Mouse (Mus musculus) frontal cortex, postnatal 14 days (tissue): Measurements from ENCODE around the gene Slc25a34.
A peak's percentile ranks its signal among the peaks of the same experiment; 100 is the strongest.

Source experiments
- DNase-seq, 2 experiments: peaks; one replicate each; pipeline ENCODE4 v3.0.0; 2022; ENCODE audit warnings: low spot score in 2 of 2

Gene Slc25a34

GRCm38 (mm10) chr4:141617863-141618564, 5.6 kb downstream of the Slc25a34 start:
- no peak for DNase-seq

DNA sequence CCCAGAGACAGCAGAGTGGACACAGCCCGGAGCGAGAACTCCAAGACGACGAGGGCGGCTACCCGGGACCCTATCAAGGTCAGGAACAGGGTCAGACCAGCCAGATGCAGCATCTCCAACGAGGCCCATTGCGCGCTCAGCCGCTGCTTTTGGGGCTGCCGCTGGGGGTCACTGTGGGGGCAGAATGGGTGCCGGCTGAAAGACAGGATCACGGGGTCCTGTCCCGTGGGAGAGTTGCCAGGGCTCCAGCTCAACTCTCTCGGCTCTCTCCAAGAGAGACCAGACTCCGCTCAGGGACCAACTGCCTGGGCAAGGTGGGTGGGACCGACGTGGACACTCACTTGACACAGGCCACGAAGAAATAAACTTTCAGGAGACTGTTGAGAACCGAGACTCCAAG, 6.3 kb downstream of the Slc25a34 start:
- DNase-seq = peak; percentile 44 to 54

DNA sequence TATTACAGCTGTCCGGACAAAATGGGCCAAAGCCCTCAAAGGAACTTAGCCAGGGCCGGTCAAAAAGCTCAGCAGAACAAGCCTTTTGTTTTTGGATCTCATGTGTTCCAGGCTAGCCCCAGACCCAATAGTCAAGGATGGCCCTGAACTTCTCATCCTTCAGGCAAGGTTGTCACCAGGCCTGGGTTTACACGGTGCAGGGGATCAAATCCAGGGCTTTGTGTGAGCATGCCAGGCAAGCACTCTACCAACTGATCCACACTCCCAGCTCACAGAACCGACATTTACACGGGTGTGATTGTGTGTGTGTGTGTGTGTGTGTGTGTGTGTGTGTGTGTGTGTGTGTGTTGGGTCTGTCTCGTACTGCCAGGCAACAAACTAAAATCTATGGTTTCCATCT, 6.8 kb downstream of the Slc25a34 start:
- DNase-seq = no peak

DNA sequence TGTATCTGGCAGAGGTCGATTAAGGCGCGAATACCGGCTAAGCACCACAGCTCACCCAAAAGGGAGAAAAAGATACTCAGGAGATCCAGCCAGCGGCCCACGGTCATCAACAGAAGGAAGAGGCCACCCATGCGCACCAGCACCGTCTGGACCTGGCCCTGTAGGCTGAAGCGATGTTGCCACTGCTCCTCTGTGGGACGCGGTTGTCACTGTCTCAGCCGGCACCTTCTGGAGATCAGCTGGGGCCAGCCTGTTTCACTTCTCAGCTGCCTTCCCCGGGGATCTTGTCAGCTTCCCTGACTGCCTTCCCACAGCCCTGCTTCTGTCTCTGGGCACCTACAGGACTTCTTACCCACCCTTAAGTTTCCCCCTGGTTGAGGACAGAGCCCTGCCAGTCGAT, 8.7 kb downstream of the Slc25a34 start:
- no peak for DNase-seq

- DNase-seq = no peak
These were observed 14.1 kb downstream of the Slc25a34 start for GRCm38 (mm10) chr4:141609538-141609937.

DNA sequence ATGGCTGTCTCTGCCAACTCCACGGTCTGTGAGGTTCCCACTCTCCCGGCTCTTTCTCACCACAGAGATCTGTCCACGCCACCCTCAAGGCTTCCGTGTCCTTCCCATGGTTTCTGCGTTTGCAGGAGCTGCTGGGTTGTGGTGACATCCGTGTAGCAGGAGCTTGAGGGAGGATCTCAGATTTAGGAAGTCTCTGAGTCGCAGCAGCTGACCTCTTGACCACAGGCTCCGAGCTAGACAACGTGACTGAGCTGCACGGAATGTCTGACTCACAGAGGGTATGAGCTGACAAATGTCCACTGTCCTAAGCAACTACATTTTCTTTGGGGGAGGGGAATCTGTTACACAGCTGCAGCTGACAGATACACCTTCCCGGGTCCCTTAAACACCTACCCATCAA, 17.8 kb downstream of the Slc25a34 start, which contains the start of gene Fblim1:
TSS of gene Fblim1 (minus strand) at position 236 of the 400 bp plus-strand sequence.
- no peak for DNase-seq

- DNase-seq = no peak
These were observed 18.2 kb downstream of the Slc25a34 start for GRCm38 (mm10) chr4:141605421-141605820.

DNA sequence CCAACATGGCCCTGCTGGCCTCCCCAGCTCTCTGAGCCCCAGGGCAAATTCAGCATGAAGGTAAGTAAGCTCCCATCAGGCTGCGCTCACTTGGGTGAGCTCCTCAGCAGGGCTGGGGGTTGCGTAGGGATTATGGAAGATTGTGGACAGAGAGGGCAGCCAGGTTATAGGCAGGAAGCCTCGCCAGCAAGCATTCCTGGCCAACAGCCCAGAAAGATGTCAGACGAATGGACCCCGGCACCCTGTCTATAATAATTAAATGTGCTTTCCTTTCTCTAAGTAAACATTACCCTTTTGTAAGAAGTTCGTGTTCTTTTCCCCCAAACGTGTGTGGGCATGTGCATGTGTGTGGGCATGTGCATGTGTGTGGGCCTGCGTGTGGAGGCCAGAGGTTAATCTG, 19.1 kb downstream of the Slc25a34 start:
- no peak for DNase-seq

- DNase-seq = no peak
These were observed 19.7 kb downstream of the Slc25a34 start for GRCm38 (mm10) chr4:141603921-141604320.

DNA sequence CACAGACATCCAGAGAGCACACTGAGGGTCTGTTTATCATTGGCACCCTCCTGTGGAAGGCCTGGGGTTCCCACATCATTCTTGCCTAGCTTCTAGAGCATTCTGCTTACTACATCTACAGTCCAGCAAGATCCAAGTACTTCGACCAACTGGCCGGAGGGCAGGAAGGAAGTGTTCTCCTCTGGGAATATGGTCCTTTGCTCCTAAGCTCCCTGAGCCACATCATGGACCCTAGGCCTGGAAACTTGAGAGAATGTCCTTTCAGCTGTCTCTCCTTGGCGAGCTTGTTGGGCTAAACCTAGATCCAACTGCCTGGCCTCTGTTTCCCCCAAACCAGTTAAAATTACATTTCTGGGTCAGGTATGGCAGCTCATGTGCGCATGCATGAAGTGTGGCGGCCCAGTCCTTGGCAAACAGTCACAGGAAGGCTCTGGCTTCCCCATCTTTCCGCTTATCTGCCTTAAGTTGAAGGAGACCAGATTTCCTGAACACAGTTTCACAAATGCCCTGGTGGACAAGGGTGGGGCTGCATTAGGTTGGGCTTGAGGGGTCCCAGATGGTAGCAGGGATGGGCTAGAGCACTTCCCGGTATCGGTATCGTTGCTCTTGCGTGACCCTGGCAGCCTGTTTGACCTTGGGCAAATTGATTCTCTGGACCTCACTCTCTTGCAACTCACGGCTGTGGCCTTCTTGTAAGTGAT, 20.9 kb downstream of the Slc25a34 start:
- DNase-seq = no peak

GRCm38 (mm10) chr4:141601148-141601862, 22.3 kb downstream of the Slc25a34 start:
- no peak for DNase-seq

GRCm38 (mm10) chr4:141600364-141600763, 23.3 kb downstream of the Slc25a34 start:
- DNase-seq = no peak

GRCm38 (mm10) chr4:141599251-141600141, 24.1 kb downstream of the Slc25a34 start:
- no peak for DNase-seq

DNA sequence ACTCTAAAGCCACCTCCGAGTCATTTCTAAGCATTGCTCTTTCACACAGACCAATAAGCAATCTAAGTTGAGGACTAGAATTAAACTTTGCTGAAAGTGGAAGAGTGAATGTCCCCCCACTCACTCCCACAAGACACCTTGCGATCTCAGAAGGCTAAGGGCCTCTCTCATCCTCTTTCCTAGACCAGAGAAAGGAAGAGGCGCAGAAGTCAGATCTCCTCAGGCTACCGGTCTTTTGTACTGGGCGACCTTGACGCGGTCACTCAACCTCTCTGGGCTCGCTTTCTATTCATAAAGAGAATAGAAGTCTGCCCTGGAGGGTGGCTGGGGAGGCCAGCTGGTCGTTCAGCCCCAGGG, 24.7 kb downstream of the Slc25a34 start:
- no peak for DNase-seq

DNA sequence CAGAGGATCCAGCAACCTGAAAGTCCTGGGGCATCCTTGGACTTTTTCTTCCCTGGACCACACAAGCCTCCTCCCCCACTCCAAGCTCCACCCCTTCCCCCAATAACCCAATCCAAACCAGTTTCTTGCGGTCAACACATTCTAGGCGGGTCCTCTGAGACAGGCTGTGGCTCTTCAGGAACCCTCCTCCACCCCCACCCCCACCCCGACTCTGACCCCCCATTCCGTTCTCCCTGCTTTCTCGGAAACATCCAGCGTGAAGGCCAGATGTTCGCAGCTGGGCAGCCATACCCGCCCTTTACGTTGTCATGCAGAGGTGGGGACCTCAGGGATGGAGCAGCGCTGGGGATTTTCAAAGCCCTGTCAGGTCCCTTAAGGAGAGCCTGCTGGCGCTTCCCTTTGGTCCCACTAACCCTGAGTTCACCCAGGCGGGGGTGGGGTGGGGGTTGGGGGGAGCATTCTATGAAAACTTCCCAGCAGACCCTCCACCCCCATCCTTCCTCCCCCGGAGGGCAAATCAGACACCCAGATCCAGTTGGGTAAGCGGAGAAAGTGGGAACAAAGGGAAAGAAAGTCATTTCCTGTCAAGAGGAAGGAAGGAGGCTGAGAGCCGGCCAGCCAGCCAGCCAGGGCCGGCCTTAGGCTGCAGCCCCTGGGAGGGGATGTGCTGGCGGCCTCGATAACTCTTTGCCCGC, 25.3 kb downstream of the Slc25a34 start:
- no peak for DNase-seq

DNA sequence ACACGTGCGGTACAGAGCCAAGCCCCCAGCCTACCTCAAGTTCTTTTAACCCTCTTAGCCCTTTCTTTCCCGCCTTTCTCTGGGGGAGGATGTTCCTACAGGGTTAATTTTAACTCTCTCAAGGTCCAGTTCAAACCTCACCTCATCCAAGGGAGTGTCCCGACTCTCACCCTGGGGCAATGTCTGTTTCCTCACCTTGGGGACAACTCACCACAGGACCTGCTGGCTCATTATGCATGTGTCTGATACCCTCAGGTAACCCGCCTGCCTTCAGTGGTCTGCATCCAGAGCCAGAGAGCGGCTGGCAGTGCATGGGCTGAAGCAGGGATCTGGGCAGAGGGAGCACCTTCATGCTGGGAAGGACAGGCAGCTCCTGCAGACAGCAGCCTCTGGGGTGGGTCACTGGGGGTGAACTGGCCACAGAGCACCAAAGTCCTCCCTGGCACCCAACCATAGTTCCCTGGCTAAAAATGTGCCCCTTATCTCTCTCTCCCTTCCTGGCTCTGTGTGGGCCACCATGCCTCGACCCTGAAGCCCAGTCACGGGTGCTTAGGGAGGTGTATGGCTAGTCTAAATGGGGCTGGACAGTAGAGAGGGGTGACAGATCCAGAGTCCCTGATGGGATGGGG, 26.8 kb downstream of the Slc25a34 start:
- no peak for DNase-seq

DNA sequence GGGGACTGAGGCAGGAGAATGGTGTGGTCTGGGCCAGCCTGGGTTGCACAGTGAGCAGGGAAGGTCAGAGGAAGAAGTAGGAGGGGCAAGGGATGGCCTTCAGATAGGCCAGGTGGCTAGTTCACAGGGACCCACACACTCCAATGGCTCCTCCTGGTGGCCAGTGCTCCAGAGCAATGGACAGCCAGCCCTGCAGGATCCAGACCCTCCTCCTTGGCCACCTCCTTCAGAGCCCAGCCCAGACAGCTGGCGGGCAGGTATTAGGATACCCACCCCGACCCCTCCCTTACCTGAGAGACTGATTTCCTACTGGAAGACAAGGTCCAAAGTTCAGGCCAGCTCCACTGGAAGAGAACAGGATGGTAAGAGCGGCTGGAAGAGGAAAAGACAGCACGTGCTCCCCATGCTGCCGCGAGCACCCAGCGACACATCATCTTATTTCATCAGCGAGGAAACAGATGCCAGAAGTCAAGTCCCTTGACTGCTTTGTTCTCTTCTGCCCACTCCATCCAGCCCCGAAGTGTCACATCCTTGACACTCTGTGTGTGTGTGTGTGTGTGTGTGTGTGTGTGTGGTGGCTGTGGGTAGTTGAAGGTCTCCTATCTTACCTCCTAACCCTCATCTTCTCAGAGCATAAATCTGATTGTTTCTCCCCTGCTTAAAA, 27.9 kb downstream of the Slc25a34 start:
- DNase-seq = no peak

DNA sequence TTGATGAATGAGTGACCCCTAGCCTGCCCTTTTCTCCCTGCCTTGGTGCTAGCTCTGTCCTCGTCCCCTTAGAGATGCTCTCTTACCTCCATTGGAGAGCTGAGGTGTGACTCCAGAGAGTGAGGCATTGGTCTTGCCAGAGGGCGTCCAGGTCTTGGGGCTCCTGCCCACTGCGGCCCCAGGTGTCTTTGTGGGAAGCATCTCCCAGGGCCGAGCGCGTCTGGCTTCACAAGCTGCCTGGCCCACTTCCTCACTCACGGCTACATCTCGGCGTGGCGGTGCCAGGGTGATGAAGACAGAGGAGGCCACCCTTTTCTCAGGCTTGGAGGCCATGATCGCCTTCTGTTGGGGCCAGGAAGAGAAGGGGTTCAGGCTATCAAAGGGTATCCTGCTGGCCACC, 28.5 kb downstream of the Slc25a34 start:
- DNase-seq = no peak

DNA sequence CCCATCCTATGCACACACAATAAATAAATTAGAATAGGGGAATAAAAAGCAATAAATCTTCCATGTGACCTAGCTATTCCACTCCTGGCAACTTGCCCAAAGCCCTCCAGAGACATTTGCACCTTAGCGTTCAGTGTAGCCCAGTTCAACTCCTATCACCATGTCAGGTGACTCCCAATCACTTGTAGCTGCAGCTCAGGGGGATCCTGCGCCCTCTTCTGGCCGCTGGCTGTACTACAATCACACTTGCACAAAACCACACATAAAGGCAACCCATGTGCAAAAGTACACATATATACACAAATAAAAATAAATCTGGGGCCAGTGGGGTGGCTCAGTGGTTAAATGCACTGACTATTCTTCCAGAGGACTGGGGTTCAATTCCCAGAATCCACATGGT, 32.1 kb downstream of the Slc25a34 start:
- no peak for DNase-seq

DNA sequence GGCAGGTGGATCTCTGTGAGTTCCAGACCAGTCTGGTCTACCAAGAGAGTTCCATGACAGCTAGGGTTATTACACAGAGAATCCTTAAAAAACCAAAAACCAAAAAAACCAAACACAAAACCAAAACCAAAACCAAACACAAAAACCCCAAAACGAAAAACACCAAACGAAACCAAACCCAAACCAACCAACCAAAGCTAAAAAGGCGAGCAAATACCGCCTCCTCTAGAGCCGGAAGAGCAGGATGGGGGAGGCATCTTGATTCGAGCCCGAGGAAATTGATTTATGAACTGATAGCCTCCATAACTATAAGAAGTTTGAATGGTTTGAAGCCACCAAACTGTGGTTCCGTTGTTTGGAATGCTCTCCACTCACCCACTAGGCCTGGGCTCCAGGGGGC, 39.7 kb downstream of the Slc25a34 start:
- no peak for DNase-seq
